Mouse (Mus musculus) ES-Bruce4 (cell line): ENCODE results near the gene Fez1. TPM values are rescaled to one million over a fixed set of nuclear protein-coding genes. Genes with fewer than 3 reads are reported as not detected.

Experiments
- H3K27ac ChIP-seq: 2 replicates; pipeline ENCODE4 v1.5.1; 2012; ENCODE audit warnings: low read length, inconsistent platforms; ENCODE audit not compliant: insufficient read depth
- H3K27me3 ChIP-seq: 2 replicates; pipeline ENCODE4 v1.6.1; 2012; ENCODE audit warnings: mild to moderate bottlenecking, low read length, inconsistent platforms; ENCODE audit not compliant: control insufficient read depth, poor library complexity, insufficient read depth, severe bottlenecking
- H3K36me3 ChIP-seq: 2 replicates; pipeline ENCODE4 v1.6.1; 2012; ENCODE audit warnings: inconsistent platforms, mild to moderate bottlenecking, low read length, moderate library complexity; ENCODE audit not compliant: control insufficient read depth, poor library complexity, insufficient read depth, severe bottlenecking
- H3K4me1 ChIP-seq: one replicate; pipeline ENCODE4 v1.8.1; 2011; ENCODE audit warnings: low read length; ENCODE audit not compliant: control insufficient read depth, insufficient read depth
- H3K4me3 ChIP-seq: 2 replicates; pipeline ENCODE4 v1.5.1; 2011; ENCODE audit warnings: low read depth, mild to moderate bottlenecking, low read length
- H3K9ac ChIP-seq: 2 replicates; pipeline ENCODE4 v1.6.1; 2012; ENCODE audit warnings: low read depth, mild to moderate bottlenecking, inconsistent platforms; ENCODE audit not compliant: poor library complexity, severe bottlenecking
- H3K9me3 ChIP-seq: replicated peaks from 2 replicates; pipeline ENCODE4 v1.6.1; 2012; ENCODE audit warnings: mild to moderate bottlenecking, low read length, inconsistent platforms; ENCODE audit not compliant: control insufficient read depth, poor library complexity, insufficient read depth, severe bottlenecking
- CTCF ChIP-seq: IDR thresholded peaks from one replicate; pipeline ENCODE4 v1.8.1; 2011; ENCODE audit warnings: low read depth, low read length
- EP300 ChIP-seq: IDR thresholded peaks from 2 replicates; pipeline ENCODE4 v1.6.1; 2011; ENCODE audit warnings: low read depth, low read length; ENCODE audit not compliant: insufficient read depth
- POLR2A ChIP-seq: IDR thresholded peaks from one replicate; pipeline ENCODE4 v1.8.1; 2011; ENCODE audit warnings: low read length; ENCODE audit not compliant: insufficient read depth
- polyA plus RNA-seq: library from polyadenylated mRNA; stranded (reverse); fragments of >200 nt; gene quantifications from 2 replicates; pipeline ENCODE4 v1.2.4, GENCODE M21; 2011; ENCODE audit warnings: low read depth; ENCODE audit not compliant: missing spikeins, insufficient read depth, insufficient read length

Fez1 gene
- polyA plus RNA-seq, 1 experiment = 2.4 TPM

DNA sequence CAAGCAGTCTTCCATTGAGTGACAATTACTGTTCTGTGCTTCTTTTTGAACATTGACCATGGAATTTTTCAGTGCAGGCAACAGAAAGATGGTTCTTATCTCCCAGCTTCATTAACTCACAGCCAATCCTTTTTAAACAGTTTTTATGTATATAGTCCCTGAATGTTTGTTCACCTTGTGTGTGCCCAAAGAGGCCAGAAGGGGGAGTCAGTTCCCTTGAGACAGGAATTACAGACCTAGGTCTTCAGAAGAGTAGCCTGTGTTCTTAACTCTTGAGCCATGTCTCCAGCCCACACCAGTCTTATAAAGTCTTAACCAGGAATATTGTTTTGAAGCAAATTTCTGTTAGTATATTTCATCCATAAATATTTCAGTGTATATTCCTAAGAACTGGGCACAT lies 55.1 kb downstream of the Fez1 start:
- H3K4me3 ChIP-seq = no peak overlapping the region
- no peaks in the 10 kb centered on the region for H3K36me3 ChIP-seq
- H3K4me1 ChIP-seq = no peaks in the 10 kb centered on the region
- no peaks in the 10 kb centered on the region for H3K9me3 ChIP-seq
- H3K27me3 ChIP-seq = no peaks in the 10 kb centered on the region
- H3K9ac ChIP-seq = no peak overlapping the region
- no peak for TF ChIP-seq CTCF
- TF ChIP-seq POLR2A = no peak
- TF ChIP-seq EP300 = no peak
- no peak overlapping the region for H3K27ac ChIP-seq

DNA sequence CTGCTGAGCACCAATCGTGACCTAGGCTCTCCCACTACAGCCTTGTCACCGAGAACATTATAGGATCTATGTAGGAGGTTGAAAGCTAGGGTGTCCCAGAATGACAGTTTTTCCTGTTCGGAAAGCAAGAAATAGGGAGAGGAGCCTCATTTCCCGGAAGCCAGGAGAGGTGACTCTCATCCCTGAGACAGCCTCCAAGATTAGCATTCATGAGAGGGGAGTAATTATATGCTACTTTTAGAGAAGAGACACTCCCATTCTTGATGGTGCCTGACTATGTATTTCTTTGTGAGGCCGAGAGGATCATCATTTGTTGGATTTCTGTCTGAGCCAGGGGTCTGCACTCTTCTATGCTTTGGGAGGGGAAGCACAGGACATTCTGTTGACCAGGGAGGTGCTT lies 60.0 kb downstream of the Fez1 start:
- no peaks in the 10 kb centered on the region for H3K4me1 ChIP-seq
- H3K9me3 ChIP-seq = peaks cover 4% of the 10 kb centered on the region; the same call in 1 of the 2 replicates
- no peaks in the 10 kb centered on the region for H3K36me3 ChIP-seq
- no peak overlapping the region for H3K4me3 ChIP-seq
- H3K9ac ChIP-seq = no peak overlapping the region
- H3K27ac ChIP-seq = no peak overlapping the region
- TF ChIP-seq EP300 (no peak), CTCF (no peak), POLR2A (no peak)
- no peaks in the 10 kb centered on the region for H3K27me3 ChIP-seq

DNA sequence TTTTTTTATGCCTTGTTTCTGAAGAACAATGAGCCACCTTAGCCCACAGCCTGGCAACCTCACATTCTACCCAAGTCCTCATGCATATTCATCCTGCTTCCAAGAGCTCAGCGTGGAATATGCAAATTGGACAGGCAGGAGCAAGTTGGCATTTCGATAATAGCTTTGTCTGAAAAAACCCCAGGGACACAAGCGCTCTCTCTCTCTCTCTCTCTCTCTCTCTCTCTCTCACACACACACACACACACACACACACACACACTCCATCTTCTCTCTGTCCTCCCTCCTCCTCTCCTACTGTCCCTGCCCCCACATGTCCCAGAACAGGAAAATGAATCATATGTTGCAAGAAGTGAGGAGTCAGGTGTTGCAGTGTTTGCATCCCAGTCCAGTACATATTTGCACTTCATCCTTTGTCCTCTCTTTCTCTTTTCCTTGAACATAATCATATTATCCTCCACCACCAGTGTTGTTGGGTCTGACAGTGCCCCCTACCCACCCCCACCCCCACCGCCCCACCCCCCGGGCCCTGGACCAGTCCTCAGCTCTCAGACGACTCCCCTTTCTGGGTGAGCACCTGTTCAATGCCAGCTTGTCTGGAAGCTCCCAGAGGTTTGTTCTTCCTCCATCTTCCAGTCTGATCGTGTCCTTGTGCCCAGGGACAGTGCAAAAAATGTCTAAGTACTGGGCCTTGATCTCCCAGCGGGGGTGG lies 60.5 kb downstream of the Fez1 start:
- Histone ChIP-seq H3K4me1 (no peaks in the 10 kb centered on the region), H3K9me3 (peaks cover 4% of the 10 kb centered on the region; the same call in 1 of the 2 replicates), H3K36me3 (no peaks in the 10 kb centered on the region), H3K9ac (no peak overlapping the region), H3K27ac (no peak overlapping the region), H3K4me3 (no peak overlapping the region), H3K27me3 (no peaks in the 10 kb centered on the region)
- TF ChIP-seq POLR2A = no peak
- no peak for TF ChIP-seq CTCF
- no peak for TF ChIP-seq EP300

DNA sequence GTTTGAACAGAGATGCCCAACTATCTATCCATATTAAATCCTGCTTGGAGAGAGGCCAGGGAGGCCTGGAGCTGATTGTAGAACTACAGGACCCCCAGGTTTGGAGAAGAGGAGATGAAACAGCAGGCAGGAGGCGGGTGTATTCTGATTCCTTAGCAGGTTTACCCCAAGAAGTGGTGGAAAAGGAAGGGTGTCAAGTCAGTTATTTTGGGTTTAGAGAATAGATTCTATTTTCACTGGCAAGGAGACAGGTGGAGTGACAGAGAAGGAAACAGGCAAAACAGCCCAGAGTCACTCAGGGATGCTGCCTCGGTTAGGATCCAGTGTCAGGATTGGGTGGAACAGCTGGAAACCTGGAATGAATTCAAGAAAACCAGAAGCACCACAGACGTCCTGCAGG lies 61.9 kb downstream of the Fez1 start:
- H3K4me1 ChIP-seq = no peaks in the 10 kb centered on the region
- TF ChIP-seq POLR2A (no peak), EP300 (no peak), CTCF (no peak)

DNA sequence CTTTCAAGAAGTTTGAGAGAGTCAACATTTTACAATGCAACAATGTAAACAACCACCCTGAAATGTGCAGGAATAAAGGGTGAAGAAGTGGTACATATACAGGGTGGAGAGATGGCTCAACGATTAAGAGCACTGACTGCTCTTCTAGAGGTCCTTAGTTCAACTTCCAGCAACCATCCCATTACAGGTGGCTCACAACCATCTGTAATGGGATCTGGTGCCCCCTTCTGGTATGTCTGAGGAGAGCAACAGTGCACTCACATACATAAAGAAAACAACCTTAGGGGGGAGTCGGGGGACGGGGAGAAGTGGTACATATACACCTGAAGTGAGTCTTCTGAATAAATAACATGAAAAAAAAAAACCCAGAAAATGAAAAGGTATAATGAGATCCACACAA lies 63.6 kb downstream of the Fez1 start:
- peak overlapping the region; percentile 51 for H3K27ac ChIP-seq
- TF ChIP-seq CTCF (peak; percentile 5), EP300 (no peak), POLR2A (no peak)
- H3K27me3 ChIP-seq = no peaks in the 10 kb centered on the region
- no peak overlapping the region for H3K4me3 ChIP-seq
- no peaks in the 10 kb centered on the region for H3K36me3 ChIP-seq
- H3K9me3 ChIP-seq = peaks cover 4% of the 10 kb centered on the region; the same call in 1 of the 2 replicates
- no peak overlapping the region for H3K9ac ChIP-seq
- H3K4me1 ChIP-seq = no peaks in the 10 kb centered on the region

More for the DNA sequence above, 61.9 kb downstream of the Fez1 start:
- no peak overlapping the region for H3K9ac ChIP-seq
- H3K9me3 ChIP-seq = peaks cover 4% of the 10 kb centered on the region; the same call in 1 of the 2 replicates
- no peak overlapping the region for H3K27ac ChIP-seq
- no peaks in the 10 kb centered on the region for H3K27me3 ChIP-seq
- no peak overlapping the region for H3K4me3 ChIP-seq
- H3K36me3 ChIP-seq = no peaks in the 10 kb centered on the region

DNA sequence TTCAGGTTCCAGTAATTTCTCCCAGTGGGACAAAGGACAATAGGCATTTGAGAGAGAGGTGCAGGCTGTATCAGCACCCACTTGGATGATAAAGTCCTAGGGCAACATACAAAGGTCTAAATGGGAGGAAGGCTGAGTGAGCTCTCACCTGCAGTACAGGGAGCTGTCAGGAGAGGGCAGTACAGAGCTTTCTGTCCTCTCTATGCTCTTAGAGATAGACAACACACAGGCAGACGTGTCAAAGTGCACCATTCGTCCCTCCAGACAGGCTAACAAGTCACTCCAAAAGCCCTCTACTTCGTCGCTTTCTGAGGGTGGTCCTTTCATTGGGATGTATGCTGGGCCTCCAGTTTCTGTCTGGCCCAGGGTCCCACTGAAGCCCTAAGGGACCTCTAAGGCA lies 68.9 kb downstream of the Fez1 start:
- no peaks in the 10 kb centered on the region for H3K27me3 ChIP-seq
- H3K36me3 ChIP-seq = no peaks in the 10 kb centered on the region
- no peak overlapping the region for H3K9ac ChIP-seq
- H3K9me3 ChIP-seq = no peaks in the 10 kb centered on the region
- TF ChIP-seq CTCF (peak; percentile 61), POLR2A (no peak), EP300 (no peak)
- H3K4me1 ChIP-seq = no peaks in the 10 kb centered on the region
- peak overlapping the region; percentile 25; the same call in 1 of the 2 replicates for H3K4me3 ChIP-seq
- no peak overlapping the region for H3K27ac ChIP-seq
